Mouse (Mus musculus) retina, postnatal 7 days (tissue): Measurements from ENCODE around the gene Dph7.
A peak's percentile ranks its signal among the peaks of the same experiment; 100 is the strongest.
"Not testable (repeated sequence)": the region's sequence is repeated elsewhere in the genome, so short reads cannot be mapped to it uniquely, and the experiment has no call there.

ENCODE experiments used
- DNase-seq: peaks from one replicate; pipeline ENCODE4 v3.0.0-alpha.2; 2012; ENCODE audit warnings: low read depth, low spot score

The Dph7 gene

DNA sequence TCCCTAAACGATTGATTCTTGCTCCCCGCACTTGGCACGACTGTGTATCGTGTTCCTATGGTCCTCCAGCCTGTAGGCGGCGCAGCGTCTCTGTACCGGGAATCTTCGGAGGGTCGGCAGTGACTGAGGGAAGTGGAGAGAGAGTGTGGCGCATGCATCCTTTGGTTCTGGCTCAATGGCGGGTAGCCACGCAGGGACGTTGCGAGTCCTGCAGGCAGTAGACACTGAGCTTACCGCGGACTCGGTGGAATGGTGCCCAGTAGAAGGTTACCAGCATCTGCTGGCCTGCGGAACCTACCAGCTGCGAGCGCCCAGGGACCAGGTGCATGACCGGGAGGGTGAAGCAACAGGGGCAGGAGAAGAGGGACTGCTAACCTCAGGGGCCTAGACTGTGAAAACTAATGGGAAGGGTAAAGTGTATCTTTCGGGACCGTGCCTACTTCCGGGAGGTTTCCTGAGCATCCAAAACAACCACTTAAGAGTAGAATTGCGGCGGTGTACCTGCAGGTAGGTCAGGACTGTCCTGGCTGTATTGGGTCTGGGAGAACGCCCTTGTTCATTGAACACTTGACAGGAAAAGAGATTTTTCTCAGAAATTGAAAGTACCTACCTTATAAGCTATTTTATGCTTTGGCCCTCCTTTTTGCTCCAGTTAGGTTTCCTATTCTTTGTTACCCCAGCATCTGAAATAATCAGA, at the start of gene Dph7:
TSS of gene Dph7 (plus strand) at position 97 of the 697 bp plus-strand sequence.
- peak; percentile 78 for DNase-seq

GRCm38 (mm10) chr2:24912589-24912988, 49.6 kb upstream of the Dph7 start:
- no peak for DNase-seq

DNA sequence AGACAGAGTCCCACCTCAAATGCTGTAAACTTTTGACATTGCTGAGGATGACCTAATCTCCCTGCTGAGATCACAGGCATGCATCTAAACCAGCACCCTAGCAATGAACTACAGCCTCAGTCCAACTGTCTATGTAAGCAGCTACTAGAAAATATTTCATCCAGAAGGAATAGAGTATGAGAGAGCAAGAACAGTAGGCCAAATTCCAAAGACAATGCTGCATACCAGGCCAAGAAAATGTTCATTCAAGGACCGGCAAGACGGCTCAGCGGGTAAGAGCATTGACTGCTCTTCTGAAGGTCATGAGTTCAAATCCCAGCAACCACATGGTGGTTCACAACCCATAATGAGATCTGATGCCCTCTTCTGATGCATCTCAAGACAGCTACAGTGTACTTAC, 47.4 kb upstream of the Dph7 start:
- no peak for DNase-seq

DNA sequence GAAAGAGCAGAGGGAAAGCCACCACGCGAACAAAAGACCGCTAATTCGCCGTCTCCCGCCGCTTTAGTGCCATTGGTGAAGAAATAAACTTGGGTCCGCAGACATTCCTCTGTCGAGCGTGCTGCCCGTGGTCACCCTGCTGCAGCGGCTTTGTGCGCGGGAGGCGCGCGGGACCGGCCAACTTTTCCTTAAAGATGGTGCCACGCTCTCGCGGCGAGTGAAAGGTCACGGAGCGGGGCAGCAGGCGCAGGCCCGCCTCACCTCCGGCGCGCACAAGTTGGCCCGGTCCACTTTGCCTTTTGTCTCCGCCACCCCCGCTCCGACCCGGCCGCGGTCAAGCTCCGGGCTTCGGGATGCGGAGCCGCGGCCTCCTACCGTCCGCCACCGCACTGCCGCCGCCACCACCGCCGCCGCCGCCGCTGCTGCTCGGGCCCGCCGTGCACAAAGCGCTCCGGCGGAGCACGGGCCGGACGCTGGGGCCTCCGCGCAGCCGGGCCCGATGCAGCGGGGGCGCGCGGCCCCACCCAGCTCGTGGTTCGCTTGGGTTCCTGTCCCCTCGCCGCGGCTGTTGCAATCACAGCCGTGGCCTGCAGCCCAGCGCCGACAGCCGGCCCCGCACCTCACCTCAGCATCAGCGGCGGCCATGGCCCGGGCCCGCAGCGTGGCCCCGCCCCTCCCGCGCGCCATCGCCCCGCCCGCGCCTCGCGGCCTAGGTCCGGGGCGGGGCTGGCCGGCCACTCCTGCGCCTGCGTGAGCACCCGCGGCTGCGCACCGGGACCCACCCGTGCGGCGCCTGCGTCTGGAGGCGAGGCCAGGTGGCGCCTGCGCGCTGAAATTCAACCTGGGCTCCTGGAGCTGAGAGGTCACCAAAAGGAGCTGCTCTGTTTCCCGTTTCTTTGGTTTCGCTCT, 43.0 kb upstream of the Dph7 start, which contains the start of gene Ehmt1:
TSS of gene Ehmt1 (minus strand) at position 685 of the 909 bp plus-strand sequence.
- DNase-seq = peak; percentile 91

DNA sequence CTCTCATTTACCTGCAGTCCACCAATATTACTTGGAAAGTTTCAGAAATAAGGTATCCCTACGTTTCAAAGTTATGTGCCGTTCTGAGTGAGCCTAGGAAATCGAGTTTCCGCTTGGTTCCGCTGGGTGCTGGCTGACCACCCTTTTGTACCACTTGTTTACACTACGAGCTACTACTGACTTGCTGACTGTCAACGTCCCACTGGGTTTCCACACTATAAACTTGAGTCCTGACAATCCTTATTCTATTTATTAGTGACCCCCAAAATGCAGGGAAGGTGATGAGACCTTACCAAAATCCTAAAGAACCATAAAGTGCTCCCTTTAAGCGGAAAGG, 42.4 kb upstream of the Dph7 start:
- DNase-seq = no peak

- no peak for DNase-seq
These were observed 38.6 kb upstream of the Dph7 start for GRCm38 (mm10) chr2:24923561-24923960.

DNA sequence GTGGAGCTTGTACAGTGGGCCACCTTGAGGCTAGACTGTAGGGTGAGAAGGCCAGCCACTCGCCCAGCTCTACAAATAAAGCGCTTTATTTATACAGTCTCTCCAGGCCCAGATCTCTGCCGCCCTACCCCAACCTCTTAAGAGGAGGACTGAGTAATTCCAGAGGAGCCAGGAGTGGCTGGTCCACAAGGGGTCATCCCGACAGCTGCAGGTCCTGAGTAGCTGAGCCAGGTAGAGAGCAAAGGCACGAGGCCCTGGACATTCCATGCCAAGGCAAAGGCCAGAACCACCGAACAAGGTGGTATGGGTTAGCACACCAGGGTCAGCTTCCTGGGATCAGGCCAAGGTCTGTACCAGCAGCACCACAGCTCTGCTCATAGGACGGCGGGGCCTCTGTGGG, 36.9 kb upstream of the Dph7 start:
- DNase-seq = no peak

DNA sequence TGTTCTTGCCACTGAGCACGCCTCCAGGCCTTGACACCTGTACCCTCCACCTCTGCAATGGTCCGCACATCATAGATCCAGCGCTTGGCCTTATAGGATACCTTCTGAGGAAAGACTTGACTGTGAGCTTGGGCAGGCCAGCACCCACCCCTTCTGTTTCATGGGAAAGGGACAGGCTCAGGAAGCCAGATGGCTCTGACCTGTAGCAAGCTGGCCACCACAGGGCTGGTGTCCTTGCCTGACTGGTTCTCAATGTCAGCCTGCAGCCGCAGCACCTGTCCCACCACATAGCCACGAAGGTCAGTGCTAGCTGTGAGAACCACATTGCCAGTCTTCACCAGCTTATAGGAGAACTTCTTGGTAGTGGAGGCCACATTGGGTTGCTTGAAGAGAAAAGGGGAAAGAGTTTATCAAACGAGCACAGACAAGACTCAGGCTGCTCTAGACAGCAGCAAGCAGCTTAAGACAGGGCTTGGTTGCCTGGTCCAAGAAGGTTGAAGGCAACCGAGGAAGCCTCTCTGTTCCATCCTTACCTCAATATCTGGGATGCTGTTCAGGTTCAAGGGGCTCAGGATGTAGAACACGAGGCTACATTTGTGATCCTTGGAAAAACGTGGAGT, 35.7 kb upstream of the Dph7 start:
- DNase-seq = no peak

DNA sequence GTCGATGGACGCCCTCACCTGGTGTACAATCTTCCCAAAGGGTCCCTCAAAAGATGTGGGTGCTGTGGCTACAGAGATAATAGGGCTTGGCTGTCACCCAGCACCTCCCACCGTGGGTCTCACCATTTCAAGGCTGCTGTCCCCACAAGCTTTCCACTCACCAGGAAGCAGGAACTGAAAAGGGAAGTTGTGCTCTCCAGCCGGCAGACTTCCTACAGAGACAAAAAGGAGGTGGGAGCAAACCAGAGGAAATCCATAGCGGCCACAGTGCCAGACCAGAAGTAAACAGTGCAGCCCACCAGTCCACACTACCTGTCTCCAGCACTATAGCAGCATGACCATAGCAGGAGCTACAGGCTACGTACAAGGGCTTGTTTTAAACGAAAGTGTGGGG, 35.2 kb upstream of the Dph7 start:
- DNase-seq = no peak

DNA sequence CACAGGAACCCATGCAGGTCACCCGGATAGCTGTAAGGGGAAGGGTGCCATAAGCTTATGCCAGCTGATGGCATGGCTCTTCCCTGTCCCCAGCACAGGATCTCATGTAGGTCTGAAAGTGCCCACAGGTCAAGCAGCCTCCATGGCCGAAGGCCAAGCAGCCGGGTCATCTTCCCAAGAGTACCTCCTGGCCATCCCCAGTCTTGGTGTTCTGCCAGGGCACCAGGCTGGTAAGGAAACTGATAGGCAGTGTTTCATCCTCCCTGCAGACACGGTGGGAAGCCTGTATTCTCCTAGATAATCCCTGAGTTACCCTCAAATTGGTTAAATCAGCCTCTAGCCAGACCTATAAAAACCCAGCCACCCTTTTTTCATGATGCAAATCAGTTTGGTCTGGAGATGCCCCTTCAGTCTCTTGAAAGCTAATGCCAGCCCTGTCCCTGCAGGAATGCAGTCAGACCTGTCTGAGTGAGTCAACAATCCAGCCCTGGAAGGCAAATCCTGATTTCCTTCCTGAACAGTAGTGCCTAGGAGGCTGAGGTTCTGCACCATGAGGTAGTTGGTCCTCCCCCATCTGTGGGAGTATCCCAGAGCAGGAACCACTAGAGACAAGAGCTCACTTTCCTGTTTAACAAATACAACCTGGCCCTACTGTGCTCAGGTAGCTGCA, 34.3 kb upstream of the Dph7 start:
- DNase-seq = no peak

DNA sequence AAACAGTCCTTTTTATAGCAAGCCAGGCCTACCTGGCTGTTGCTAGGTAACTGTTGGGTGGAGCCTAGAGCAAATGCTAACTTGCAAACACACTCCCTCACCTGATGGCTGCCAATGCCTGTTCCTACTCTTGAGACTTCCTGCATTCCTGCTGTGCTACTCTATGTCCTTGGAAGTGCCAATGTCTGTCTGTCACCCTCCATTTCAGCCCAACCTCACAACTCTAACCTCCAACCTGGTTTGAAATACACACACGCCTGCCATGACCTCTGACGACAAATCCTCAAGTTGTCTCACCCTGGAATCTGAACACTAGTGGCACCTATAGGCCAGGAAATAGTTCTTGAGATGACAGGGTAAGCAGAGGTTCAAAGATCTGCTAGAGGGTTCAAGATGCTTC, 33.1 kb upstream of the Dph7 start:
- DNase-seq = no peak

- DNase-seq = no peak
These were observed 32.6 kb upstream of the Dph7 start for GRCm38 (mm10) chr2:24929593-24929992.

GRCm38 (mm10) chr2:24934441-24934963, 27.7 kb upstream of the Dph7 start:
- no peak for DNase-seq

DNA sequence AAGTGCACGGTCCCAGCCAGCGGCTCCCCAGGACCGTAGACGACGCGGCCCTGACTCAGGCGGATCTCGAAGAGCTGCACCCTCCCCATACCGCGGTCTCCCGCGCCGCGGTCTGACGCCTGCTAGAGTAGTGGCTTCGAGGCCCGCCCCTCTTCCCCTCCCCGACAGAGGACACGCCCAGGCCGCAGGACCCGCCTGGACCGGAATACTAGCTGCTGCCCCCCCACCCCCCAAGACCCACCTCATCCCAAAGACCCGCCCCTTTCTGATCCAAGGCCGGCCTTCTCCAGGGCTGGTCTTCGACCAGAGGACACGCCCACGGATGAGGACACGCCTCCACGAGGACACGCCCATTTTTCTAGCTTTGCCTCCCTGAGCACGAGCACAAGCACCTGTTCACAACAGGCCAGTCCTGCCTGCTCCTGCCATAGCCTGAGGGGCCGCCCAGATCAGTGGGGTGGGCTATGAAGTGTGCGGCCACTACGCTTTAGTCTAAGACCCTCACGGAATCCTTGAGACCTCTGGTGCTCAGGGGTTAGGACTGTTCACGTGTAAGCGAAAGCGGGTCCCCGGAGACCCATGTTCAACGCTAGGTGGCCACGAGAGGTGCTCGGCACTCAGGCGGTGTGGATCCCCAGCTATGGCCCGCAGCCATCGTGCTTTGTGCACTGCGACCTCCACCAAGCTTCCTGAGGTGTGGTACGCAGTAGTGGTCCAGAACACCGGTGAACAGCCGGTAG, 27.0 kb upstream of the Dph7 start, which contains the start of gene Arrdc1:
TSS of gene Arrdc1 (minus strand) at position 196 of the 740 bp plus-strand sequence.
- peak; percentile 91 for DNase-seq

- no peak for DNase-seq
These were observed 20.1 kb upstream of the Dph7 start for GRCm38 (mm10) chr2:24942092-24942491.

- not testable (repeated sequence) for DNase-seq
These were observed 17.9 kb upstream of the Dph7 start for GRCm38 (mm10) chr2:24944304-24944703.

DNA sequence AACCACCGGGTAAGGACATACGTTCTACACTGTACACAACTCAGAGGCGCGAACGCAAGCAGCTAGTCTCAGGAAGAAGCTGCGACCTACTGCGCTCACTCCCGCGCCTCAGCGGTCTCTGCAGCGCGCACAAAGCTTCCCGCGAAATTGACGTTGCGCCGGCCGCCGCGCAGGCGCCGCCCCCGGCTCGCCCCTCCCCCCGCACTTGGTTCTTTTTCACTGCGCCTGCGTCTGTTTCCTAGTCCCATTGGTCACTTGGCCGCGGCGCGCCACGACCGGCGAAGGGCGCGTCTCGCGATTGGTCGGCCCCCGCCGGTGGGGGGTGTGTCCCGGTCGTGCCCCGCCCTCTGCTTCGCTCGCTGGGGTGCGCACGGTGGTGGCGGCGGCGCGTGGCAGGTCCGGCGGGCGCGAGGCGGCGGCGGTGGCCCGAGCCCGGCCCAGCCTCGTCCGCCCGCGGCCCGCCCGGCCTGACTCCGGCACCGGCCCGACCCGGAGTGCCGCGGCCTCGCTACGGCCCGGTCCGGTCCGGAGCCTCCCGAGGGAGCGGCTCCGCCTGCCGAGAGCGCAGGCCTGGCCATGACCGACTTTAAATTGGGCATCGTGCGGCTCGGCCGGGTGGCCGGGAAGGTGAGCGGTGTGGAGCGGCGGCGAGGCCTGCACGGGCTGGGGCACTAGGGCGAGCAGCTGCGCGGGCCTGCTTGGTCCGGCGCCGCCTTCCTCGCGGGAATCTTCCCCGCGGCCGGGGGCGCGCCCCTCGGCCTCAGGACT, 12.6 kb upstream of the Dph7 start, which contains the start of gene Zmynd19:
TSS of gene Zmynd19 (plus strand) at position 372 of the 768 bp plus-strand sequence.
- DNase-seq = peak; percentile 95

GRCm38 (mm10) chr2:24950189-24950535, 12.0 kb upstream of the Dph7 start:
- no peak for DNase-seq

- DNase-seq = no peak
These were observed 9.6 kb upstream of the Dph7 start for GRCm38 (mm10) chr2:24952537-24953055.

DNA sequence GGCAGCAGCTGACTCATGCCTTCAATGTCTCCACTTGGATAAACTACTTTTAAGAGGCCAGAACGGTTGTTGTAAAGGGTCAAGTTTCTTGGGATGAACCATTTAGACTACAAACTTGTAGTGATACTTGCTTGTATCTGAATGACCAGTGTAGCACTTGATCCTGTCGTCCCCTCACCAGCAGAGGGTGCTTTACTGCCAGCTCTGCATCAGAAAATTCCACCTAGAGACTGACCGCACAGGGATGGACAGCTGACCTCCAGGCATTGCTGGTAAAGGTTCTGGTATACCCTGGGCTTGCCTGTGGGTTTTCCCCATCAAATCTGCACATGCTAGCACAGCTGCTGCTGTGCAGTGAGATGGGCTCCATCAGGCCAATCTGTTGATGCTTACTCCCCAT, 1.3 kb upstream of the Dph7 start:
- no peak for DNase-seq
